Mouse (Mus musculus): ENCODE measurements at regions not wholly inside any gene's neighbourhood (a gene's known extent, or its start where the extent isn't known, plus 50 kb on each side); places are given as distances from the start of the nearest gene placed in this dataset.
A peak's percentile ranks its signal among the peaks of the same experiment; 100 is the strongest.

DNA sequence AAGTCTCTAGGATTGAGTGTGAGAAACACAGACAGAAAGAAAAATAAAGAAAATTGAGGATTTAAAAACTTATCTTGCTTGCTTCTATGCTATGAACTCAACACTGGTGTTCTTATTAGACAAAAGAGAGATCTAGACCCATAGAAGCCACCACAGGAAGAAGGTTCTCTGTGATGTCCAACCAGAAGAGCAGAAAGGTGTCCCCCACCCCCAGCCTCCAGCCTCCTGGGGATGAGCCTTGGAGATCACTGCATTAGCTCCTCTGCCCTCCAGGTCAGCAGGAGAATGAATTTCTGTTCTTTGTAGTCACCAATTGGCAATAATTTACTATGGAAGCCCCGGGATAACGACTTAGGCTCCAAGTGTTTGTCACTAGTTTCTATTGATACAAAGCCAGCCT lies 444.3 kb upstream of the Cdh4 start:
- no peak for DNase-seq (ENCODE audit: extremely low spot score)

DNA sequence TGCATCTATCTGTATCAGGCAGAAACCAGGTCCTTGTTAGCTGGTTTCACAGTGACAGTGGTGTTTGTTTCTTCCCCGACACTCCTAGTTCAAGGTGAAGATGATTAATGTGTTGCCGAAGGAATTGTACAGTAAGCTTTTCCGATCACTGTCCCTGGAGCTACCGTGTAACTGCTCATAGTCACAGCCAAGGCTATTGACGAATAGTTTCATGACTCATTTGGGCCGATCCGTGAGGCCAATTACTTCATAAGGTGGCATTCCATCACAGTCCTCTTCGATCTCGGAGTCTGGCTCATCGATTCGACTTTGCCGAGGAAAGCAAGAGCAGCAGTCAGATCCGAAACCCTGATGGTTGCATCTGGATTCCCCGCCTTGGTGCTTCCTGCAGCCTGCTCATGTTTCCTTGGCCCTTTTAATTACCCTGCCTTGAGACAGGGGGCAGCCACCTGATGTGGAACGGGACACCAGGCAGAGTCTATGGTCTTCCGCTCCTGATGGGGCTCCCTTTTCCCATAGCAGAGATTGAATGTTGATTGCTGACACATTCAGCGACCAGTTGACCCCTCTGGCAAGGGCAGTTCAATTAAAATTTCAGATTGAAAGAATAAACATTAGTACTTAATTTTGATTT lies 441.7 kb upstream of the Cdh4 start:
- no peak for DNase-seq (ENCODE audit: extremely low spot score)

DNA sequence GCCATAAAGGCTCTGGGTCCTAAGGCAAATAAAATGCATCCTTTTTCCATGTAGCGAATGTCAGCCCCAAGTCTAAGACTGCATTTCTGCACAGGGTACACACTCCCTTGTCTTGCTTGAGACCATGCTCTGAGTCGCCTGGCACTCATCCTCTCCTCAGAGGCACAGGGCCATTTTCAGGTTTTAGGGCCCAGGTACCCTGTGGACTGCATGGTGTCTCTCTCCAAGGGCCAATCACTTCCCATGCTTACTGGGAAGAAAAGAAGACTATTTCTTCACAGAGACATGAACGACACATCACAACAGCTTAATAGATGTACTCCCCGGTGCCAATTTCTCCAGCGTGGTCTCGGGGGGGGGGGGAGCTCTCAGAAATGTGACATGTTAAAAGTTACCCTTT lies 434.5 kb upstream of the Cdh4 start:
- no peak for DNase-seq (ENCODE audit: extremely low spot score)

- DNase-seq (ENCODE audit: extremely low spot score), result peak; percentile 8
Observed at GRCm38 (mm10) chr2:179013891-179014593, 428.2 kb upstream of the Cdh4 start.

DNA sequence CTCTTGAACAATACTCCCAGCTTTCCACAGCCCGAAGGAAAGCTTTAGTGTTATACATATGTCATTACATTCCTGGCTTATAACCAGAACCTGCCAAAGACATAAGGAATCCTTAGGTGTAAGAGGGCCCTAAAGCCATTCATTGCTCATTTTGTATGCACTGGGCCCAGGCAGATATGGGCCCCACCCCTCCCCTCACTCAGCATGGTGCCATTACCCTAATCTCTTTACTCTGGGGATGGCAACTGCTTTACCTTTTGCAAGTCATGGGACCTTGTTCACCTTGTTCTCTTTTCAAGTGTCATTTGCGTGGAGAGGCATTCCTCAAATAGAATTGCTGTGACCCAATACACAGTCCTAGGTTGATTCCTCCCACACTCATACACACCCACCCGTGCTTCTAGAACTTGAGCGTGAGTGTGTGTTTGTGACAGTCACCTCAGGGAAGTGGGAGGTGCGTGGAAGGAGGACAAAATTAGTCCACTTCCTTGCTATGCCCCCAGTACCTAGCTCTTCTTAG lies 419.5 kb upstream of the Cdh4 start:
- DNase-seq (ENCODE audit: extremely low spot score), result no peak

DNA sequence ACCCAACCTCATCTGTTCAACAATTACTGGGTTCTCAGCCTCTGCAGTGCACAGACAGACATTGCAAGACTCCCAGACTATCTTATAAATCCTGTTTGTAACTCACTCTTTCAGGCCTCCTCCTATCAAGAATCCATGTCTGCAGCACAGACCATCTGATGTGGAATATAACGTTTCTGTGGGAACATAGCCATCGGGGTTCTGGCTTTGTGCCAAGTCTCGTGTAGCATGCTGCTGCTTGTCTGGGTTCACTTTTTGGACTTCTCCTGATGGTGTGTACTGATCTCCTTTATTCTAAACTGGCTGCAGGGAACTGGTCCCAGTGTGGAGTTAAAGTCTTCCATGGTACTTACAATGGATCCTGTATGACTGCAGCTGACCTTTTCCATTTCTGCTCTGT lies 418.0 kb upstream of the Cdh4 start:
- DNase-seq (ENCODE audit: extremely low spot score), result no peak

GRCm38 (mm10) chr2:179033171-179033570 lies 409.1 kb upstream of the Cdh4 start:
- DNase-seq (ENCODE audit: extremely low spot score), result no peak

DNA sequence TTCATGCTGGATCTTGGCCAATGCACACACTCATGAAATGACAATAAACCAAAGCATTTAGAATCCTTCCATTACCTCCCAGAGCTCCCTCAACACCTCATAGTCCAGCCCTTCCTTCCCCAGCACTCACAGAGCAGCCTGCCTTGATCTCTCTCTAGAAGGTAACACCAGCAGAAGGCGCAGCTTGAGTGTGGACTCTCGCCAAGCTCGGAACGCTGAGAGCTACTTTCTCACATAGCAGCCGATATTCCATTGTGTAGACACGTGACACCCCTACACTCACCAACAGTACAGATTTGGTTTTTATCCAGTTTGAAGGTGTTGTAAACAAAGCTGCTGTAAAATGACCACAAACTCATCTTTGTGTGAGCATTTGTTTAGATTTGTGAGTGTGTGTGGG lies 406.8 kb upstream of the Cdh4 start:
- no peak for DNase-seq (ENCODE audit: extremely low spot score)

DNA sequence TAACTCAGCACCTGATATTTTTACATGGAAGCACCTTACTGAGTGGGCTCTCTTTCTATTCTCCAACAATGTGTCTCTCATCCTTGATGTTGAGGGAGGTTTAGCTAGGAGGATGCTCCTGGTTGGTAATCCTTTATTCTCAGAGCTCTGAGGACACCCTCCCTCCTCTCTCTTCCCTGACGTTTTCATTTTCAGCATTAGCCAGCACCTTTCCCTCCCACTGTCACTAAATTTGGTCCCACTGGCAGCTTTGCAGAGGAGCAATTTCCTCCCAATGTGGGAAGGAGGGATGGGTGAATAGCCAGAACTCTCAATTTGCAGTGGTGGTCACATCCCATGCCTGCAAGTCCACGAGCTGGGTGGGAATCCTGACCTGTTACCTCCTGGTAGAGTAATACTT lies 402.5 kb upstream of the Cdh4 start:
- no peak for DNase-seq (ENCODE audit: extremely low spot score)

- no peak for DNase-seq (ENCODE audit: extremely low spot score)
Observed at GRCm38 (mm10) chr2:179043671-179044070, 398.6 kb upstream of the Cdh4 start.

DNA sequence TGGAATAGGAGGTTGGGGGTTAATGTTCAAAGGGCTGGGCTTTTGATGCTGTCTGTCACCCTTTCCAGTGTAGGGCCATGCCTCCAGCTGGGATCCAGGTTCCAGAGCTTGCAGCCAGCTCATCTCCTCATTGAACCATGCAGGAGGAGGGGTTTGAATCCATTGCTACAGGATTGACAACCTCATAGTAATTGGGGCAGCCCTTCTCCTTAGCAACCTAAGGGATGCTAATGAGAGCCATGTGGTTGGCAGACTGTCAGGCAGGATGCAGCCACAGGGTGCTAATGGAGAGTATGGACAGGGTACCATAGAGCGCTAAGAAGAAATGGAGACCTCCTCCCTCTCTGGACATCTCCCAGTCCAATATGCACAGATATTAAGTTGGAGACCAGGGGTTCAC lies 396.9 kb upstream of the Cdh4 start:
- DNase-seq (ENCODE audit: extremely low spot score), result no peak

DNA sequence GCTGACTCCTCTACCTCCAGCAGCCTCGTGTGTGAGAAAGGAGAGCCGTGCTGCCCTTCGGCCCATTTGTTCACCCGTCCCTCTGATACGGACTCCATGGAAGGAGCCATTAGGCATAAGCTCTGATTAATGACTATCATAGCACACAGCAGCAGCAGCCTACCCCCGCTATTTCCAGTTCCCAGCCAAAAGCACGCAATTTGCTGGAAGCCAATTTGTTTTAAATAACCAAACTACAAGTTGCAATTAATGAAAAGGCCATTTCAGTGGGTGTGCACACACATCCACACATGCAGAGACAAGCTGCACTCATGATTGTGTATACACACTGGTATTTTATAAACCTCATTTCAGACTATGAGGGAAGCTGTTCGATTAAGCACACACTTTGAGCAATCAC lies 387.8 kb upstream of the Cdh4 start:
- DNase-seq (ENCODE audit: extremely low spot score), result no peak

DNA sequence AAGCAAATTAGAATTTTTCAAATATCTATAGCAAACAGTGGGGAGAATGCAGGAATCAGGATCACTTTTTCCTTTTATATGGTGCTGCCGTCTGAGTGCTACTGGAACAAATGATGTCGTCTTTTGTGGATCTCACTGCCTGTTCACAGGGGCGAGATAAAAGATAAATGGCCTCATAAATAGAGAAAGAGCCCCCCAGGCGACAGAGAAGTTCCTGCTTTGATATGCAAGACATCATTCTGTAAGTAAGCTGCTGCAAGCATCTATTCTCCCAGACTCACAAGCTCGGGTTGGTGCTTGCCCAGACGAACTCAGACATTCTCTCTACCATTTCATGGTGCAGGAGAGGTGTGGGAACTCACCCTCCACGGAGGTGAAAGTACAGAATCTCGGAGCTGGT lies 377.6 kb upstream of the Cdh4 start:
- DNase-seq (ENCODE audit: extremely low spot score), result no peak

DNA sequence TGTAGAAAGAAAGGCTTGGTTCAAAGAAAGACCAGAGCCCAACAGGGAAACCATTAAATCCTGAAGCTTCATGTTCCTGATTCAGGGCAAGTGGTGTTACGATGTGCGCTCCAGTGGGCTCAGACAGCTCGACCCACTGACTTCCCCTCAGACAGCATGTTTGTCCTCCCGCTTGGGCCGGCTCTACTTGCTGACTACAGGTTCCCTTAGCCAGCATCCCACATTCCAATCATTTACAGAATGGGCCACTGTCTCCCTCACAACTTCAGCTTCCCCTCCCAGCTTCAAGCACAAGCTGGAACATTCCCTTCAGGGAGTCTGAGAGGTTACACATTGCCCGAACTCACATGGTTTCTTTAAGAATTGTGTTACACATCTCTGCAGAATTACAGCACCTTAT lies 372.7 kb upstream of the Cdh4 start:
- no peak for DNase-seq (ENCODE audit: extremely low spot score)

DNA sequence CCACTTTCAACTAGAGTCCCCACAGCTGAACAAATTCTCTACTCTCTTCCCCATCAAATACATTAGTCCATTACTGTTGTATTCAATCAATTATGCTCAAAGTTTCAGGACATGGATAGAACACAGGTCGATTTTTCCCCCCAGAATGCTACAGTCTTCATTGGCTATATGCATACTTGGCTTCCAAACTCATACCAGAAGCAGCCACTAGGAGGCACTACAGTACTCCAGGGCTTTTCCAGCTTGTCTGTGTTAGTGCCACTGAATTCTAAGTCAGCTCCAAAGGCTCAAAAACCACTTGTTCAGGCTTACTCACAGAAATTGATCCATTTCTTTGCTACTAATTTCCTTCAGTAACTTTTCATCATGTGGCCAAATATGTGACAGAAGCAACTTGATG lies 371.9 kb upstream of the Cdh4 start:
- DNase-seq (ENCODE audit: extremely low spot score), result peak; percentile 54

- DNase-seq (ENCODE audit: extremely low spot score), result no peak
Observed at GRCm38 (mm10) chr2:179080462-179081274, 361.6 kb upstream of the Cdh4 start.

DNA sequence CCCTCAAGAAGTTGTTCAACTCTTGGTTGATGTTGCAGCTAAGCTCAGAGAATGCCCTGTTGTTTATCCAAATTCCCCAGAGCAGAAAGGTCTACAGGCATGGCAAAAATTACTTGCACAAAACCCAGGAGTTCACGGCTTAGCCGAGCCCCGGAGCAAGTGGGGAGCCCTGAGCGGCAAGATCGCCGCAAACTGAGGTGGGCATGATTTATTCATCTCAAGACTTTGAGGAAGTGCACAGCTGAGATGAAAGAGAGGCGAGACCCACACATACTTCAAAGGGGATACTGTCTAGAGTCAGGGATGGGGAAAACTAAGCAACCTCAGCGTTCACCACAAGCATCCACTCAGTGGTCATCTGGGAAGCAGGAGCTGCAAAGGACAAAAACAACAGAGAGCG lies 355.3 kb upstream of the Cdh4 start:
- DNase-seq (ENCODE audit: extremely low spot score), result no peak

GRCm38 (mm10) chr2:179091480-179091879 lies 350.8 kb upstream of the Cdh4 start:
- DNase-seq (ENCODE audit: extremely low spot score), result no peak

GRCm38 (mm10) chr2:179093996-179094395 lies 348.2 kb upstream of the Cdh4 start:
- no peak for DNase-seq (ENCODE audit: extremely low spot score)

DNA sequence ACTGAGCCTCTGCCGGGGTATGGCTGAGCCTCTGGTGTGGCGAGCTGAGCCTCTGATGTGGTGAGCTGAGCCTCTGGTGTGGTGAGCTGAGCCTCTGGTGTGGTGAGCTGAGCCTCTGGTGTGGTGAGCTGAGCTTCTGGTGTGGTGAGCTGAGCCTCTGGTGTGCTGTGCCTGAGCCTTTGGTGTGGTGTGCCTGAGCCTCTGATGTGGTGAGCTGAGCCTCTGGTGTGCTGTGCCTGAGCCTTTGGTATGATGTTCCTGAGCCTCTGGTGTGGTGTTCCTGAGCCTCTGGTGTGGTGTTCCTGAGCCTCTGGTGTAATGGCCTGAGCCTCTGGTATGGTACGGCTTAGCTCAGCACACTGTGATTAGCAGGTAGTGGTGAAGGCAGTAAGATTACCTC lies 346.2 kb upstream of the Cdh4 start:
- no peak for DNase-seq (ENCODE audit: extremely low spot score)

GRCm38 (mm10) chr2:179096861-179097260 lies 345.4 kb upstream of the Cdh4 start:
- DNase-seq (ENCODE audit: extremely low spot score), result no peak

DNA sequence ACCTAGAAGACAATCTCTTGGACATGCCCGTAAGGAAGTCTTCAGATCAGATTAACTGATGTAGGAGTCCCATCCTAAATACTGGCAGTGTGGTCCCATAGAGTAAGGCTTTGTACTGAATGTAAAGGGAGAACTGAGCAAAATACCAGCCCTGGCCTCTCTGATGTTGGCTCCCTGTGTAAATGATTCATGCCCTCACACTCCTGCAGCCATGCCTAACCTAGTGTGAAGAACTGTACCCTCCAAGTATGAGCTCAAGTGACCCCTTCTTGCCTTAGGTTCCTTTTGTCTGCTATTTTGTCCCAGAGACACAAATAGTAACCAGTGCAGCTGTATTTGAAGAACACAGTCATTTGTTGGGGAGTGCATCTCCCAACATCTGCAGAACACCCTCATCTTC lies 342.4 kb upstream of the Cdh4 start:
- DNase-seq (ENCODE audit: extremely low spot score), result no peak

GRCm38 (mm10) chr2:179103114-179103513 lies 339.1 kb upstream of the Cdh4 start:
- DNase-seq (ENCODE audit: extremely low spot score), result no peak
